Mouse (Mus musculus) embryonic facial prominence, embryonic 15.5 days (tissue): ENCODE measurements at regions not wholly inside any gene's neighbourhood (a gene's known extent, or its start where the extent isn't known, plus 50 kb on each side); places are given as distances from the start of the nearest gene placed in this dataset.

Source experiments
- ATAC-seq: fragments of 200-750 bp; cut with Nextera tagmentation; 2 replicates; pipeline ENCODE4 v1.8.0; 2017; ENCODE audit warnings: low read depth, moderate TSS enrichment; ENCODE audit not compliant: insufficient number of reproducible peaks, low FRiP score, low TSS enrichment
- H3K27ac ChIP-seq: fragments of 300-500 bp; sonication (generic); replicated peaks from 2 replicates; pipeline ENCODE4 v1.5.1; 2015; ENCODE audit warnings: mild to moderate bottlenecking, inconsistent platforms
- H3K27me3 ChIP-seq: fragments of 300-500 bp; sonication (generic); 2 replicates; pipeline ENCODE4 v1.6.1; 2015; ENCODE audit warnings: inconsistent platforms
- H3K36me3 ChIP-seq: fragments of 300-500 bp; sonication (generic); 2 replicates; pipeline ENCODE4 v1.6.1; 2015; ENCODE audit warnings: mild to moderate bottlenecking, inconsistent platforms
- H3K4me1 ChIP-seq: fragments of 300-500 bp; sonication (generic); 2 replicates; pipeline ENCODE4 v1.6.1; 2015; ENCODE audit warnings: inconsistent platforms
- H3K4me2 ChIP-seq: fragments of 300-500 bp; sonication (generic); replicated peaks from 2 replicates; pipeline ENCODE4 v1.6.1; 2015; ENCODE audit warnings: mild to moderate bottlenecking, inconsistent platforms
- H3K4me3 ChIP-seq: fragments of 300-500 bp; sonication (generic); replicated peaks from 2 replicates; pipeline ENCODE4 v1.5.1; 2015; ENCODE audit warnings: mild to moderate bottlenecking, inconsistent platforms
- H3K9ac ChIP-seq: fragments of 300-500 bp; sonication (generic); 2 replicates; pipeline ENCODE4 v1.6.1; 2015; ENCODE audit warnings: inconsistent platforms
- H3K9me3 ChIP-seq: fragments of 300-500 bp; sonication (generic); replicated peaks from 2 replicates; pipeline ENCODE4 v1.6.1; 2016; ENCODE audit warnings: inconsistent platforms
- WGBS: fragments of 180-500 bp; shearing (Covaris S2); methylation state at CpG from one replicate; pipeline ENCODE4 v1.1.7; 2015; 5-methylcytosine and 5-hydroxymethylcytosine counted together

DNA sequence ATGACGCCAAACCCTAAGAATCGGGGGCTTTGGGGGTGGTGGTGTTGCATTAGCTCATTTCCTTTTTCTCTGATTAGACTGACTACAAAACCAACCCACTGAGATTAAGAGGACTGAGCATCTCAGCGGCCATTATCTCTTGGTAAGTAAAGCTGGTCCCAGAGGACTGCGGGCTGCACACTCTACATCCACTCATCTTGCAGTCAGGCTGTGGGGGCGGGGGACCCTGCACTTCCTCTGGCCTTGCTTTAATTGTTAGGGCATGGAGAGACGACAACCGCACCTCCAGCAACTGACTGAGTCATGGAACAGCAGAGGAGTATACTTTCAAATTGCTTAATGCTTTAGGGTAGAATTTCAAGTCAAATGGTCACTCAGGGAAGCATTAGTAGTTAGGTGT is 100.3 kb upstream of the Rai14 start:
- WGBS: 36% methylated on average over 7 of the region's 7 CpGs
- Histone ChIP-seq H3K27ac (no peak overlapping the region), H3K4me2 (no peak overlapping the region), H3K36me3 (no peaks in the 10 kb centered on the region), H3K4me1 (peaks cover 13% of the 10 kb centered on the region), H3K27me3 (no peaks in the 10 kb centered on the region), H3K9ac (no peak overlapping the region), H3K9me3 (no peaks in the 10 kb centered on the region), H3K4me3 (no peak overlapping the region)
- ATAC-seq: no peak

DNA sequence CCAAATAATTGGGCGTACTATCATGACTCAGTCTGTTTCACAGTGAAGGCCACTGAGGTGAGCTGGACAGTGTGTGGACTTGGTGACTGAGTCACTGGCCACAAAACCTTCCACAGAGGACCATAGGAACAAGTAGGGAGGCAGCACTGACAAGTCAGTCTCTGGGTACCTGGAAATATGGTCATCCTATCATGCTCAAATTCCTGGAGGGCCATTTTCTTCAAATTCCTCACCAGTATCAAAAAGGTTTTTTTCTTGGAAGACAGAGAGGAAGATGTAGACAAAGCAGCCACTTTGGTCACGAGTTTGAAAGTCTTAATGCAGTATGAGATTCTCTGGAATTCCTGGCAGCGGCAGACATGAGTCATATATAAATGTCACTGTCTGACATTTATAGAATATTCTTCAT is 101.8 kb upstream of the Rai14 start:
- no peaks in the 10 kb centered on the region for H3K27me3 ChIP-seq
- H3K4me1 ChIP-seq: peaks cover 13% of the 10 kb centered on the region
- no peak overlapping the region for H3K9ac ChIP-seq
- no peak overlapping the region for H3K4me3 ChIP-seq
- no peak overlapping the region for H3K4me2 ChIP-seq
- H3K9me3 ChIP-seq: no peaks in the 10 kb centered on the region
- H3K36me3 ChIP-seq: no peaks in the 10 kb centered on the region
- H3K27ac ChIP-seq: no peak overlapping the region
- 63% methylated on average over 3 of the region's 3 CpGs for WGBS
- ATAC-seq: no peak

- ATAC-seq: peak; percentile 79
- Histone ChIP-seq H3K4me3 (no peak overlapping the region), H3K4me2 (no peak overlapping the region), H3K9me3 (no peaks in the 10 kb centered on the region), H3K4me1 (peaks cover 13% of the 10 kb centered on the region), H3K27me3 (no peaks in the 10 kb centered on the region), H3K36me3 (no peaks in the 10 kb centered on the region), H3K27ac (peak overlapping the region; percentile 65; the same call in 1 of the 2 replicates), H3K9ac (no peak overlapping the region)
- WGBS: 35% methylated on average over 6 of the region's 6 CpGs
These were observed 103.8 kb upstream of the Rai14 start for GRCm38 (mm10) chr15:10818216-10818615.

GRCm38 (mm10) chr15:10818706-10819105 is 104.3 kb upstream of the Rai14 start:
- Histone ChIP-seq H3K4me1 (peaks cover 13% of the 10 kb centered on the region), H3K9ac (no peak overlapping the region), H3K27ac (peak overlapping the region; percentile 55; the same call in 1 of the 2 replicates), H3K36me3 (no peaks in the 10 kb centered on the region), H3K4me3 (no peak overlapping the region), H3K9me3 (no peaks in the 10 kb centered on the region), H3K4me2 (no peak overlapping the region), H3K27me3 (no peaks in the 10 kb centered on the region)
- 0 out of 2 replicates have a peak, but pooled peaks have one; percentile 22 for ATAC-seq
- WGBS: 67% methylated on average over 1 of the region's 1 CpGs

- H3K4me2 ChIP-seq: no peak overlapping the region
- no peaks in the 10 kb centered on the region for H3K36me3 ChIP-seq
- H3K4me1 ChIP-seq: 0 out of 2 replicates have a peak, but pooled peaks cover 2% of the 10 kb centered on the region
- no peaks in the 10 kb centered on the region for H3K27me3 ChIP-seq
- WGBS: 59% methylated on average over 5 of the region's 5 CpGs
- no peak overlapping the region for H3K9ac ChIP-seq
- no peak overlapping the region for H3K4me3 ChIP-seq
- H3K9me3 ChIP-seq: no peaks in the 10 kb centered on the region
- no peak for ATAC-seq
- no peak overlapping the region for H3K27ac ChIP-seq
These were observed 109.5 kb upstream of the Rai14 start for GRCm38 (mm10) chr15:10823933-10824332.

DNA sequence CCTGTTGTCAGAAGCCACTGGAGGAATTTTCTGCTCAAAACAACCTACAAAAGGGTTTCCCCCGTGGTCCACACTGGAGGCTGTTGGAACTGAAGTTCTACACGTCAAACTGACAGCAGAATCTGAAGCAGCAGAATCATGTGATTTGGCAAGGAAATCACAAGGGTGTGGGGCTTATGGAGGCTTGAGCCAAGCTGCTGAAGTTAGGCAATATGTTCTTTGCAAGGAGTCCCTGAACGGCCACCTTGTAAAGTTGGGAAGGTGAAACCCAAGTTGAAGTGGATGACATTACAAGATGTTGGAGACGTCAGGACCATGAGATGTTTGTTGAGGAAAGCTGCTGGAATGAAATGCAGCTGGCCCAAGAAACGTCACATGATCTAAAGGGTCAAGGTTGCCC is 115.2 kb upstream of the Rai14 start:
- Histone ChIP-seq H3K27me3 (no peaks in the 10 kb centered on the region), H3K4me1 (no peaks in the 10 kb centered on the region), H3K4me3 (no peak overlapping the region), H3K9ac (no peak overlapping the region), H3K9me3 (no peaks in the 10 kb centered on the region), H3K36me3 (no peaks in the 10 kb centered on the region), H3K4me2 (no peak overlapping the region), H3K27ac (no peak overlapping the region)
- no peak for ATAC-seq
- 69% methylated on average over 5 of the region's 5 CpGs for WGBS

DNA sequence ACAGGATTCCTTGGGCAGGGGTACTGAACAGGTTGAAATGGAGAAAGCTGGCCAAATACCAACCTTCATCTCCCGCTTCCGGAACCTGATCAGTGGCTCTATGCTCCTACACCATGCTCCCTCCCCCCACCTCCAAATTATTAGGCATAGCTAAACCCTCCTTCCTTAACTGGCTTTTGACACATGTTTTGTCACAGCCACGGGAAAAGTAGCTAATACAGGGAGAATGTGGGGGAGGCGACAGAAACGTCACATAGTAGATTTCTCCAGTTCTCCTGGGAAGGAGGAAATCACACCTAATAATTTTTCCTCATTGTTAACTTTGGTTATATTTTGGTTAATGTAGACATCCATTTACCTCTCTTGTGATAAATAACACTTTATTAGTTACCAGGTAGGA is 116.1 kb upstream of the Rai14 start:
- no peaks in the 10 kb centered on the region for H3K36me3 ChIP-seq
- no peak overlapping the region for H3K4me3 ChIP-seq
- H3K27me3 ChIP-seq: no peaks in the 10 kb centered on the region
- WGBS: 77% methylated on average over 5 of the region's 5 CpGs
- no peak overlapping the region for H3K4me2 ChIP-seq
- H3K27ac ChIP-seq: no peak overlapping the region
- H3K9ac ChIP-seq: no peak overlapping the region
- no peaks in the 10 kb centered on the region for H3K4me1 ChIP-seq
- no peak for ATAC-seq
- no peaks in the 10 kb centered on the region for H3K9me3 ChIP-seq

GRCm38 (mm10) chr15:10831106-10831505 is 116.7 kb upstream of the Rai14 start:
- Histone ChIP-seq H3K36me3 (no peaks in the 10 kb centered on the region), H3K4me1 (no peaks in the 10 kb centered on the region), H3K27ac (no peak overlapping the region), H3K4me3 (no peak overlapping the region), H3K9ac (no peak overlapping the region), H3K27me3 (no peaks in the 10 kb centered on the region), H3K9me3 (no peaks in the 10 kb centered on the region), H3K4me2 (no peak overlapping the region)
- WGBS: 74% methylated on average over 5 of the region's 5 CpGs
- no peak for ATAC-seq

- no peak overlapping the region for H3K4me3 ChIP-seq
- no peak overlapping the region for H3K27ac ChIP-seq
- 48% methylated on average over 1 of the region's 1 CpGs for WGBS
- ATAC-seq: no peak
- no peaks in the 10 kb centered on the region for H3K4me1 ChIP-seq
- H3K27me3 ChIP-seq: no peaks in the 10 kb centered on the region
- no peaks in the 10 kb centered on the region for H3K36me3 ChIP-seq
- H3K9me3 ChIP-seq: no peaks in the 10 kb centered on the region
- H3K9ac ChIP-seq: no peak overlapping the region
- H3K4me2 ChIP-seq: no peak overlapping the region
These were observed 117.9 kb upstream of the Rai14 start for GRCm38 (mm10) chr15:10832331-10832730.

DNA sequence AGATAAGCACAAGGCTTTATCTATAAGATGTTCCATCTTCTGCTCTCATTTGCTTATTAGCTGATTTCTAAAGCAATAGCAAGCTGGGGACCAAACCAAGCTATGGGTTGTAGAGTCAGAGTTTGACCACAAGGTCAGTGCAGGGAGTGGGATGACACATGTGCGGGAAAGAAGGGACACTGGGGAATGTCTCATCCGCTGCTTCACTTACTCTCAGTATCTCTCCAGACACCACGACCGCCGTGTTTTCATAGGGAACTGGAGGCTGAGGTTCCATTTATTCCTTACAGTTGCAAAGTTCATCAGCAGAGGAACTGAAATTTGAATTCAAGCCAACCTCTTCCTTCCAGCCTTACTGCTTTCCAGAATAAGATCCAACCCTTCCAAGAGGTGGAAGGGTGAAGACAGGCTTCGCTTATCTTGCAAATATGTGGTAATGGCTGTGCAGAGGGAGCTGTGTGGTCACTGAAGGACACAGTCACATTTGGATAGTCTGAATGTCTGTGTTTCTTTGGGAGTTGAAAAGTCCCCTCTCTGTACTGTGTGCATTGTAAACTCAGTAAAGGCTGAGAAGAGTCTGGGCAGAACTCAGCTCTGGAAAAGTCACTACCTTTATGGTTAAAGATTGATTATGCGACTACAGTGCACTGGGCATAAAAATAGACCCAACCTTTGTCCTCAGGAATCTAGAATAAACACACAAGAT is 118.1 kb upstream of the C1qtnf3 start:
- Histone ChIP-seq H3K4me3 (no peak overlapping the region), H3K9me3 (no peaks in the 10 kb centered on the region), H3K4me2 (no peak overlapping the region), H3K27me3 (no peaks in the 10 kb centered on the region), H3K4me1 (no peaks in the 10 kb centered on the region), H3K9ac (no peak overlapping the region), H3K27ac (no peak overlapping the region), H3K36me3 (no peaks in the 10 kb centered on the region)
- 92% methylated on average over 7 of the region's 7 CpGs for WGBS
- no peak for ATAC-seq

- no peak overlapping the region for H3K4me3 ChIP-seq
- H3K36me3 ChIP-seq: no peaks in the 10 kb centered on the region
These were observed 113.4 kb upstream of the C1qtnf3 start for GRCm38 (mm10) chr15:10838584-10839288.

GRCm38 (mm10) chr15:10840621-10841034 is 111.5 kb upstream of the C1qtnf3 start:
- H3K9me3 ChIP-seq: no peaks in the 10 kb centered on the region
- H3K9ac ChIP-seq: no peak overlapping the region
- H3K4me3 ChIP-seq: no peak overlapping the region
- no peak overlapping the region for H3K27ac ChIP-seq
- 65% methylated on average over 4 of the region's 4 CpGs for WGBS
- no peaks in the 10 kb centered on the region for H3K27me3 ChIP-seq
- H3K4me1 ChIP-seq: no peaks in the 10 kb centered on the region
- H3K36me3 ChIP-seq: no peaks in the 10 kb centered on the region
- ATAC-seq: no peak
- no peak overlapping the region for H3K4me2 ChIP-seq

More at GRCm38 (mm10) chr15:10838584-10839288, 113.4 kb upstream of the C1qtnf3 start:
- H3K4me2 ChIP-seq: no peak overlapping the region
- H3K4me1 ChIP-seq: no peaks in the 10 kb centered on the region
- no peak overlapping the region for H3K27ac ChIP-seq
- no peak overlapping the region for H3K9ac ChIP-seq
- no peaks in the 10 kb centered on the region for H3K9me3 ChIP-seq
- H3K27me3 ChIP-seq: no peaks in the 10 kb centered on the region
- WGBS: 91% methylated on average over 1 of the region's 1 CpGs
- no peak for ATAC-seq
